Mouse (Mus musculus): ENCODE results near the gene Hivep1.

- no peak for TF ChIP-seq CTCF (conservative IDR thresholded peaks at IDR 0.05; ENCODE audit: insufficient read depth, insufficient read length, low read depth, low read length)
- TF ChIP-seq POLR2A (IDR thresholded peaks at IDR 0.05; ENCODE audit: low read depth, low read length): no peak
Measured at GRCm38 (mm10) chr13:42050160-42050559, 1.7 kb upstream of the Hivep1 start.

All from kidney, adult 2 months (tissue).